Mouse (Mus musculus) common myeloid progenitor, adult 5-6 weeks (primary cell): ENCODE data around the gene Ak7. TPM values are rescaled to one million over a fixed set of nuclear protein-coding genes. Genes with fewer than 3 reads are reported as not detected.

Source experiments
- ATAC-seq: replicated peaks from 2 replicates; pipeline ENCODE4 v1.8.0; 2016; ENCODE audit warnings: low read depth, mild to moderate bottlenecking, moderate TSS enrichment, inconsistent platforms; ENCODE audit not compliant: poor library complexity, severe bottlenecking
- total RNA-seq: library from RNA; stranded (forward); fragments of 200-1000, 187-1606 nt; gene quantifications from 2 replicates; pipeline ENCODE4 v1.2.3, GENCODE M21; 2017

Gene Ak7
- total RNA-seq, 1 experiment from 2014 or later: not detected

DNA sequence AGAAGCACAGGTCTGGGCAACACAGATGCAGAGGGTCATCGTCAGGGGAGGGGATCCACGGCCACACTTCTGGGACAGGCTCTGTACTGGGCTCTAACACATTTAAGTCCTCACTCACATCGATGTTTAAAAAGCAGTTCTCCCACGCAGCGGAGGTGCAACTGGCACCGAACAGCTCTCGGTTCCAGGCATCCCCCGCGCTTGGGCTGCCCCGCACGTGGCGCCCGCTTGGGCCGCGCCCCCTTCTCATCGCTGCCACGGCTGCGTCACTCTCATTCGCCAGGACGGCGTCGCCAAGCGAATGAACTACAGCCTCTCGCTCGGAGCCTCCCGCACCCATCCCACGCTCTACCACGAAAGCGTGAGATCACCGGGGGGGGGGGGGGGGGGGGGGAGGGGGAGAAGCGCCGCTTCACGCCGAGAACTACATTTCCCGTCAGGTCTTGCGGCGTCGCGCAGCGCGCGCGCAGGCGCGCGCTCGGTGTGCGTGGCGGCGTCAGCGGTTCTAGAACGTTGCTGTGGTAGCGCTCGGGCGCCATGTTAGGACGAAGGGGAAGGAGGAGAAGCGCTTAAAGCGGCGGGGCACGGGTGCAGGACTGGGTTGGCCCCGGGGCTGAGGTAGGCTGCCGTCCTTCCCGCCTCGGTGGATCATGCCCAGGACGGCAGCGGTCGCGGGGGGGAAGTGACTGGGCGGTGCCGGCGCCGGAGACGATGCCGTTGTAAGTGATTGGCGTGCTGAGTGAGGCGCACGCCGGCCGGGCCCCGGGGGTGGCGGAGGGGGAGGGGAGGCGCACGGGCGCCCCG lies 78.6 kb downstream of the Ak7 start, which contains the start of gene Papola:
Gene Papola (plus strand): TSS at position 499 of the 804 bp plus-strand sequence.
- peak; percentile 90 for ATAC-seq

- ATAC-seq: peak; percentile 68
Measured at GRCm38 (mm10) chr12:105785000-105785774, 79.4 kb downstream of the Ak7 start.

DNA sequence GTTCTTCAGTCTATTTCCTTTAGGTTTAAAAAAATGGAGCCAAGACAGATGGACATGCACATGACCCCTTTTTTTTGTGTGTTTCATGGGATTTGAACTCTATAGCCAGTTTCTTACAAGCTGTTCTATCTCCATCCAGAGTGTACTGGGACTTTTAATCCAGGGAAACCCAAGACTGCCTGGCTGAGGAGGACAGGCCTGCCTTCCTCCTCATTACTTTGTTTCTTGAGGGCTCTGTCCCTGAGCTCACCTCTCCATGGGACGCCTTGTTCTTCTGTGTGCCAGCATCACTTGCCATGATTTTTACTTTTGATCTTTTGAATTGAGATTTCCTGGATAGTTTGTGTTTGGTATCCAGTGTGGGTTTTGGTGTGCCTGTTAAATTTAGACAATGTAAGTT lies 80.3 kb downstream of the Ak7 start:
- no peak for ATAC-seq

DNA sequence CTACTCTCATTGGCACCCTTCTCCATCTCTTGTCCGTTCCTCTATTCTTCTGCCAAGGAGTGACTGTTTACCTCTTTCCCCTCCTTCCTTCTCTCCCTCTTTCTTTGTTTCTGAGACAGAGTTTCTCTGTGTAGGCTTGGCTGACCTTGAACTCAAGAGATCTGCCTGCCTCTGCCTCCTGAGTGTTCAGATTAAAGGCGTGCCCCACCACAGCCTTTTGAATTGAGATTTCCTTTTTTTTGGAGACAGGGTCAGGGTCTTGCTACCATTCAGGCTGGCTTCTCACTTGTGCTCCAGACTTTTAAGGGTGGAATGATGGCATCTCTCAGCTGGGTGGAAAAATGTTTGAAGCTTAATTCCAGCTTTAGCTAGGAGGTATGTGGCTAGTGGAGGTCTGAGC lies 81.8 kb downstream of the Ak7 start:
- ATAC-seq: no peak

DNA sequence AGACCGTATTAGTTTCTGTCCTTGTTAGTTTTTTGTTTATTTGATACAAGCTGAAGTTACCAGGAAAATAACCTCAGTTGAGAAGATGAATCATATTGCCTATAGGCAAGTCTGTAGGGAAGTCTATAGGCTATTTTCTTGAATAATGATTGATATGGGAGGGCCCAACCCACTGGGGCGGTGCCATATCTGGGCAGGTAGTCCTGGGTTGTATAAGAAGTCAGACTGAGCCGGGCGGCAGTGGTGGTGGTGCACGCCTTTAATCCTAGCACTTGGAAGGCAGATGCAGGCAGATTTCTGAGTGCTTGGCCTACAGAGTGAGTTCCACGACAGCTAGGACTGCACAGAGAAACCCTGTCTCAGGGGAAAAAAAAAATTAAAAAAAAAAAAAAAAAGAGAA lies 84.1 kb downstream of the Ak7 start:
- no peak for ATAC-seq

- ATAC-seq: no peak
Measured at GRCm38 (mm10) chr12:105794896-105795295, 89.1 kb downstream of the Ak7 start.

DNA sequence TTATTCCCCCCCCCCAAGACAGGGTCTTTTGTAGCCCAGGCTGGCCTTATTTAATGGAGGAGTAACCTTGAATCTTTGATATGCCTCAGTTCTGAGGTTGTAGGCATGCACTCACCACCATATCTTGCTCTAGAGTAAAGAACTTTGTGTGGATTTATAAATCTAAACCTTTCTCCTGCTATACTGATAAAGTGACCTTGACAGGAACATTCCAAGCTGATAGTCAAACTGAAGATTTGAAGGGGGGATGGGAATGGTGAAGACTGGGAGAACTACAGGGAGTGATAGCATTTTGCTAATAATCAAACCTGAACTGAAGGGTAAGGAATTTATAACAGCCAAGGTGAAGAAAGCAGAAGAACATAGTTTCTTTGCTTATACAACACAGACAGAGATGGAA lies 92.2 kb downstream of the Ak7 start:
- ATAC-seq: no peak

DNA sequence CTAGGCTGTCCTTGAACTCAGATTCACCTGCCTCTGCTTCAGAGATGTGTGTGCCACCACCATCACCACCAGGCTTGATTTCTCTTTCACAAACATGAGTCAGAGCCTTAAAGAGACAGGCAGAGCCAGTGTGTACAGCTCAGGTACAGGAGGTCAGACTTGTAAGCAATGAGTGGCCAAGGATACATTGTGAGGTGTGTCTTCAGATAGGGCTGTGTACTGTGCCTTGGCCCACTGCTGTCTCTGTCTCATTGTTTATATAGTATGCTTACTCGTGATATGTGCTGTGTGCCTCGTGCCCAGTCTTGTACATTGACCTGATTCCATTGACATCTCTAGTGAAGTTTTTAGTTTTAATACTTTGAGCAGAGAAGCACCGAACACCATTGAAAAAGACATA lies 100.0 kb downstream of the Ak7 start:
- no peak for ATAC-seq

DNA sequence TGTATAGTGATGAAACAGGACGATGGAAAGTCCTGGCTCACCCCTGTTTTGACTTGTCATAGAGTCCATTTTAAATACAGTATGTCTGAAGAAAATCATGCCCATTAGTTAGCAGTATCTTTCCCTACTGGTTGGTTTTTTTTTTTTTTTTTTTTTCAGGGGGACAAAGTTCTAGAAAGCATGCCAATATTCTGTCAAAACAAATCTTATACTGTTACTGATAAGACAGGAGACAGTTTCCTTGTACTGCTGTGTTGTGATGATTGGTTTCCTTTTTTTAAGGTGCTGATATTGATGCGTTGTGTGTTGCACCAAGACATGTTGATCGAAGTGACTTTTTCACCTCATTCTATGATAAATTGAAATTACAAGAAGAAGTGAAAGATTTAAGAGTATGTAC lies 100.4 kb downstream of the Ak7 start:
- no peak for ATAC-seq

DNA sequence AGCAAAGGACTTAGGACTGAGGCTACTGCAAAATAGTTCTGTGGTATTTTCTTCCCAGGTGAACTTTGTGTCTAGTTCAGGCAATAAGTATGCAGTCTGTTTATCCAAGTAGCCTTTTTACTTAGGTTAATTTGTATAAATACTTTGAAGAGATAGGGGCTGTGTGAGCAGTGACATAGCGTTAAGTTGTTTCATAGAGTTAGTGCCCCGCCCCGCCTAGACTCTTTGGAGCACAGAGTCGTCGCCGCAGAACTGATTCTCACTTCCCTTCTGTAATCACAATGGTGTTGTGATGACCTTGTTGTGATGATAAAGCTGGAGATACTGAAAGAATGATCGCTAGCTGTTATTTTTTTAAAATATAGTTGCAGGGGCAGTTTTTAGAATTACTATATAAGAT lies 101.6 kb downstream of the Ak7 start:
- no peak for ATAC-seq

DNA sequence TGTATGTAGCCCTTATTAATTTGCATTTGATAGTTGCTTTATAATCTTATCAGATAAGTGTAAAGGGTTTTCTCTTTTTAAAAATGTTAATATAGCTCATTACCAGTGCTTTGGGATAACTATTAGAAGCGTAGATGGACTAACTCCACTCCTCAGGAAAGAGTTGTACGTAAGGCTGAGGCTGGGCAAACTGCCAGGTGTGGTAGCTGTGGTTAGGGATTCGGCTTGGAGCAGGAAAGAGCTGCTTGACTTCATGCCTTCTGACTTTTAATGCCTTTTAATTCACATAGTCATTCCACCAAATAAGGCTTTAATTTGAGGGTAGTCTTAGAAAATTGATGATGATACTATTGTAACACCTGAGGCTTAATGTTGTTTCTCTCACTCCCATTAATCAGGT lies 103.2 kb downstream of the Ak7 start:
- peak; percentile 58; the same call in 1 of the 2 replicates for ATAC-seq

DNA sequence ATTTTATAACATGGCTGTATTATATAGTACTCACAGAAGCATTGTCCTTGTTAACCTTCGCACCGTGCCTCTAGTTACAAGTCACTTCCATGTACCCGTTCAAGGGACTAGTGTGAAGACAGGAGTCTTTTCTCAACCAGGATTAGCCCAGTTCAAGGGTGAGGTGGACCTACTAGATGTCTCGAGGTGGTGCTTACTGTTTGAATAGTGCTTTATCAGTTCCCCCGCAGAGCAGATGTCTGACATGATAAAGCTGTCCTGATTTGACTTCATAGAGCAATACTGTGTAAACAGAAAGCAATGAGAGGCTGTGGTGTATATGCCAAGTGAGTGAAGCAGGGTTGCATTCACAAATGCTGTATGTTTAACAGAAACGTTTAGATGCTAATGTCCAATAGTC lies 104.8 kb downstream of the Ak7 start:
- no peak for ATAC-seq

DNA sequence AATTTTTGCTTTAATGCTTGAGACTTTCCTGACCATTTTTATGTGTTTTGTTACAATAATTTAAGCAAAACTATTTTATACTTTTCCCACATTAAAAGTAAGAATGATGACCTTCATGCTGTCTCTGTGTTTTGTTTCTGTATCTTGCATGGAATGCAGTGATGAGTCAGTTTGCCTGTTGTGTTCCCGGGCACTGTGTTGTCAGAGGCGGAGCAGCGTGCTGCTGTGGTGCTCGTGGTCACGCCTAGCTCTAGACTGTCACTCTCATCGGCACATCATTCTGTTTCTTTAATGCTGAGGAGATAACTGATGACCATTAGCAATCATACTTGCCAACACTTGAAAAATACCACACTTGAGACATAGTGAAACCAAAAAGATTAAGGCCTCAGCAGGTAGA lies 108.2 kb downstream of the Ak7 start:
- no peak for ATAC-seq

GRCm38 (mm10) chr12:105823472-105823871 lies 117.7 kb downstream of the Ak7 start:
- ATAC-seq: no peak

GRCm38 (mm10) chr12:105824743-105825142 lies 119.0 kb downstream of the Ak7 start:
- ATAC-seq: peak; percentile 67

GRCm38 (mm10) chr12:105825266-105825665 lies 119.5 kb downstream of the Ak7 start:
- ATAC-seq: no peak

Other genes with a start within 250 kb of the Ak7 start
- not detected in 2 replicates for gene Bdkrb2, start 142.8 kb upstream of the Ak7 start, total RNA-seq
- gene Bdkrb1, start 102.9 kb upstream of the Ak7 start, total RNA-seq: not detected in 2 replicates
- gene Gskip, start 21.1 kb upstream of the Ak7 start, total RNA-seq: 10.7 and 11.6 TPM in 2 replicates
- gene Atg2b, start 20.8 kb upstream of the Ak7 start, total RNA-seq: 24.7 and 34.0 TPM in 2 replicates
- 166 and 176 TPM in 2 replicates for gene Papola, start 78.7 kb downstream of the Ak7 start, total RNA-seq